In the genomic region with DNA sequence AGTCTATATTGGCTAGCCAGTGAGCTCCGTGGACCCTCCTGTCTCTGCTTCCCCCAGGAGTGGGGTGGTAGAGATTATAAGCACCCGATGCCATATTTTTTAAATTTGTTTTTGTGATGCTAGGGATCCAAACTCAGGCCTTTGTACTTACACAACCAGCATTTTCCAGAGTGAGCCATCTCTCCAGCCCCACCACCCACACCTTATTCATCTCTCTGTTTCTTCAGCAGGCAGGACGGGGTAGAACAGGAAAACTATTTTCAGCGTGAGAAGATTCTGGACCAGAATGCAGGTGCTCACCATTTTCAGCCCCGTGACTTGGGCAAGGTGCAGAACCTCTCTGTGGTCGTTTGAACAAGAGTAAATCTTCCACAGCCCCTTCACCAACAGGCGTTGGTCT, we compare ENCODE assay signal across 20 mouse cellular contexts. TPM values are rescaled to one million over a fixed set of nuclear protein-coding genes. Genes with fewer than 3 reads are reported as not detected.
DNase-seq lines count a peak whose midpoint lies in the region; TF ChIP-seq lines count a peak whose summit lies in the region.
"Had no signal": no experiment of that assay in that cellular context is flagged by ENCODE, and none has a peak within 500 bp of the region (broad histone marks: within the 10 kb centered on the region; RNA-seq: fewer than 3 reads in every experiment).

No protein-coding gene starts in this region.

- no peak for TF ChIP-seq POLR2A in cortical plate, adult 2 months (IDR thresholded peaks at IDR 0.05; ENCODE audit: extremely low read depth, insufficient read depth, low read length)

- peak overlapping the region; percentile 73 for H3K27ac ChIP-seq in left cerebral cortex, adult 2 months
- H3K27ac ChIP-seq in cortical plate, adult 2 months (ENCODE audit: insufficient read depth, low read length) = peak overlapping the region; percentile 10; the same call in 1 of the 2 replicates
- H3K27ac ChIP-seq: embryonic facial prominence, embryonic 13.5 days; embryonic facial prominence, embryonic 15.5 days; forebrain, embryonic 10.5 days; forebrain, embryonic 12.5 days had no signal

- peaks cover 17% of the 10 kb centered on the region for H3K4me1 ChIP-seq in cortical plate, adult 2 months (ENCODE audit: control insufficient read depth, insufficient read depth, low read length)
- H3K4me1 ChIP-seq: embryonic facial prominence, embryonic 13.5 days; embryonic facial prominence, embryonic 15.5 days; forebrain, embryonic 10.5 days; forebrain, embryonic 12.5 days had no signal

- DNase-seq in left cerebral cortex, adult 2 months (ENCODE audit: extremely low spot score in 1 of 2, low spot score in 2 of 2) = peak in 1 of 2 experiments; percentile 46
- DNase-seq in left cerebral cortex, postnatal 10 days (ENCODE audit: extremely low spot score in 1 of 2, low spot score in 2 of 2) = no peak
- DNase-seq in brain, adult 2 months (ENCODE audit: low read depth, low spot score) = peak; percentile 72
- no peak for DNase-seq in thymus, postnatal 25 days
- DNase-seq: adrenal gland, adult 2 months; adrenal gland, postnatal 10 days; adrenal gland, postnatal 25 days; cerebellum, adult 11-12 months; cerebellum, adult 2 months; cerebellum, adult 9-10 months; cerebellum, postnatal 10 days; cerebellum, postnatal 25 days; embryo, embryonic 11 days had no signal

- H3K4me3 ChIP-seq in left cerebral cortex, adult 2 months = no peak overlapping the region
- no peak overlapping the region for H3K4me3 ChIP-seq in cortical plate, adult 2 months (ENCODE audit: insufficient read depth, low read length)
- H3K4me3 ChIP-seq: embryonic facial prominence, embryonic 13.5 days; embryonic facial prominence, embryonic 15.5 days; erythroblast, embryonic 14.5 days; forebrain, embryonic 10.5 days; forebrain, embryonic 12.5 days had no signal

- intact Hi-C loops in left cerebral cortex, adult 2 months (cut with DNase I) = loop anchor here (2.0 to 5.0 kb wide), 3 partner anchors 13 to 48 kb away; partner anchors contain the start of gene Ptpn5
- intact Hi-C loops in left cerebral cortex, postnatal 10 days (cut with DNase I) = loop anchor here (5.0 kb wide), 1 partner anchor 33 kb away; the partner anchor contains the start of gene Ptpn5

- TF ChIP-seq CTCF in left cerebral cortex, adult 2 months (IDR thresholded peaks at IDR 0.05) = no peak
- no peak for TF ChIP-seq CTCF in cortical plate, adult 2 months (IDR thresholded peaks at IDR 0.05; ENCODE audit: extremely low read depth, insufficient read depth, low read length)

RNA-seq across cellular contexts. Expression of gene Ptpn5, which starts 34.2 kb away (rescaled TPM):
- total RNA-seq in left cerebral cortex, adult 2 months (2021) = 100 to 1,000 TPM; 171 to 187 TPM
- 100 to 1,000 TPM; 118 TPM for total RNA-seq in left cerebral cortex, postnatal 10 days (2021)
- polyA plus RNA-seq in cortical plate, adult 2 months (2012; rRNA removed) = 205 and 221 TPM in 2 replicates
- total RNA-seq: MEL had no signal
- polyA plus RNA-seq: erythroblast, embryonic 14.5 days had no signal

RNA-seq across cellular contexts. Expression of gene Tmem86a, which starts 48.9 kb away (rescaled TPM):
- 10 to 100 TPM; 12.5 to 14.7 TPM for total RNA-seq in left cerebral cortex, adult 2 months (2021)
- total RNA-seq in left cerebral cortex, postnatal 10 days (2021) = 10 to 100 TPM; 14.4 to 16.8 TPM
- 22.5 and 22.6 TPM in 2 replicates for polyA plus RNA-seq in cortical plate, adult 2 months (2012; rRNA removed)
